Mouse (Mus musculus) C2C12 (cell line): ENCODE measurements around the gene Bcl2l13.

Source experiments
- CEBPB ChIP-seq: IDR thresholded peaks from one replicate; pipeline ENCODE4 v1.6.1; 2011; ENCODE audit warnings: low read depth, mild to moderate bottlenecking, control low read depth, moderate library complexity
- CTCF ChIP-seq: IDR thresholded peaks from one replicate; pipeline ENCODE4 v1.5.1; 2011; ENCODE audit not compliant: control insufficient read depth, insufficient read depth, insufficient read length
- FOSL1 ChIP-seq: IDR thresholded peaks from one replicate; pipeline ENCODE4 v1.8.0; 2011; ENCODE audit warnings: mild to moderate bottlenecking, low read length; ENCODE audit not compliant: poor library complexity, insufficient read depth, severe bottlenecking
- MAX ChIP-seq: IDR thresholded peaks from one replicate; pipeline ENCODE4 v1.6.1; 2011; ENCODE audit warnings: mild to moderate bottlenecking, control low read depth
- MYOD1 ChIP-seq: IDR thresholded peaks from one replicate; pipeline ENCODE4 v1.6.1; 2011; ENCODE audit warnings: low read depth; ENCODE audit not compliant: control insufficient read depth, insufficient read length
- MYOG ChIP-seq: IDR thresholded peaks from one replicate; pipeline ENCODE4 v1.6.1; 2011; ENCODE audit not compliant: control insufficient read depth, insufficient read length; ENCODE audit errors: extremely low read depth
- USF1 ChIP-seq: IDR thresholded peaks from one replicate; pipeline ENCODE4 v1.6.1; 2011; ENCODE audit warnings: low read depth, mild to moderate bottlenecking, control low read depth, moderate library complexity

GRCm38 (mm10) chr6:120790153-120790552 is 45.9 kb upstream of the Bcl2l13 start:
- TF ChIP-seq CTCF (no peak), USF1 (no peak), MYOD1 (no peak), MYOG (no peak), CEBPB (no peak), MAX (no peak), FOSL1 (no peak)
